Mouse (Mus musculus) adipocyte (in vitro differentiated cells): ENCODE measurements around the gene Fam167b.

ENCODE experiments used
- DNase-seq: peaks from one replicate; pipeline ENCODE4 v3.0.0-alpha.2; 2016; ENCODE audit warnings: low spot score

The Fam167b gene

GRCm38 (mm10) chr4:129578466-129578865, at the start of gene Fam167b:
Gene Fam167b (minus strand): TSS chr4:129578549.
- no peak for DNase-seq

GRCm38 (mm10) chr4:129626035-129626434, 47.7 kb upstream of the Fam167b start:
- DNase-seq: no peak

GRCm38 (mm10) chr4:129625496-129625895, 47.1 kb upstream of the Fam167b start:
- DNase-seq: no peak

GRCm38 (mm10) chr4:129625029-129625370, 46.7 kb upstream of the Fam167b start:
- no peak for DNase-seq

GRCm38 (mm10) chr4:129624281-129625028, 46.1 kb upstream of the Fam167b start:
- peak; percentile 89 for DNase-seq

- peak; percentile 52 for DNase-seq
Observed at GRCm38 (mm10) chr4:129623681-129624091, 45.3 kb upstream of the Fam167b start, which contains the start of gene Ccdc28b. Gene Ccdc28b (minus strand): TSS chr4:129623947.

GRCm38 (mm10) chr4:129622803-129623535, 44.6 kb upstream of the Fam167b start:
- DNase-seq: no peak

- no peak for DNase-seq
Observed at GRCm38 (mm10) chr4:129622120-129622802, 43.9 kb upstream of the Fam167b start.

- no peak for DNase-seq
Observed at GRCm38 (mm10) chr4:129621283-129621841, 43.0 kb upstream of the Fam167b start.

- DNase-seq: no peak
Observed at GRCm38 (mm10) chr4:129620419-129621282, 42.3 kb upstream of the Fam167b start.

- DNase-seq: peak; percentile 95
Observed at GRCm38 (mm10) chr4:129618786-129619691, 40.7 kb upstream of the Fam167b start, which contains the start of gene Iqcc. Gene Iqcc (minus strand): TSS chr4:129619099.

- no peak for DNase-seq
Observed at GRCm38 (mm10) chr4:129618031-129618430, 39.7 kb upstream of the Fam167b start.

GRCm38 (mm10) chr4:129617121-129617641, 38.8 kb upstream of the Fam167b start:
- no peak for DNase-seq

GRCm38 (mm10) chr4:129616631-129617030, 38.3 kb upstream of the Fam167b start:
- no peak for DNase-seq

GRCm38 (mm10) chr4:129615801-129616290, 37.5 kb upstream of the Fam167b start:
- no peak for DNase-seq

GRCm38 (mm10) chr4:129614093-129614492, 35.7 kb upstream of the Fam167b start, which contains the start of gene Dcdc2b:
Gene Dcdc2b (minus strand): TSS chr4:129614257.
- DNase-seq: no peak

- DNase-seq: no peak
Observed at GRCm38 (mm10) chr4:129610472-129610871, 32.1 kb upstream of the Fam167b start.

- DNase-seq: no peak
Observed at GRCm38 (mm10) chr4:129610026-129610425, 31.7 kb upstream of the Fam167b start.

- no peak for DNase-seq
Observed at GRCm38 (mm10) chr4:129609139-129609631, 30.8 kb upstream of the Fam167b start.
